Mouse (Mus musculus) stomach, postnatal 0 days (tissue): ENCODE measurements around the gene Pgm2.

Experiments
- CTCF ChIP-seq: IDR thresholded peaks from 2 replicates; pipeline ENCODE4 v1.5.1; 2016; ENCODE audit warnings: antibody characterized with exemption, low read depth, mild to moderate bottlenecking, moderate library complexity
- EP300 ChIP-seq: optimal IDR thresholded peaks from 2 replicates; pipeline ENCODE3; 2016; ENCODE audit warnings: antibody characterized with exemption

- no peak for TF ChIP-seq EP300
- no peak for TF ChIP-seq CTCF
These were observed 24.4 kb downstream of the Pgm2 start for GRCm38 (mm10) chr5:64117191-64117590.
